Mouse (Mus musculus) frontal cortex, adult 2 months (tissue): ENCODE measurements around the gene Yrdc. TPM values are rescaled to one million over a fixed set of nuclear protein-coding genes. Genes with fewer than 3 reads are reported as not detected.

Experiments used
- polyA plus RNA-seq: library from polyadenylated mRNA; depleted of rRNA; stranded (reverse); fragments of >200 nt; gene quantifications from 2 replicates; pipeline ENCODE4 v1.2.3, GENCODE M21; 2012; rRNA removed

Yrdc gene
- polyA plus RNA-seq, 1 experiment = 36.8 TPM

Other genes with a start within 250 kb of the Yrdc start
- 0.14 and 0.21 TPM in 2 replicates for gene 3100002H09Rik, start 239.9 kb upstream of the Yrdc start, polyA plus RNA-seq
- gene Pou3f1, start 193.9 kb upstream of the Yrdc start, polyA plus RNA-seq = 6.9 and 11.6 TPM in 2 replicates
- 19.0 and 20.7 TPM in 2 replicates for gene Utp11, start 157.1 kb upstream of the Yrdc start, polyA plus RNA-seq
- gene Fhl3, start 150.0 kb upstream of the Yrdc start, polyA plus RNA-seq = 2.0 and 2.2 TPM in 2 replicates
- 35.5 and 40.4 TPM in 2 replicates for gene Sf3a3, start 135.9 kb upstream of the Yrdc start, polyA plus RNA-seq
- 58.0 and 71.4 TPM in 2 replicates for gene Inpp5b, start 108.8 kb upstream of the Yrdc start, polyA plus RNA-seq
- 12.9 and 13.2 TPM in 2 replicates for gene Mtf1, start 48.6 kb upstream of the Yrdc start, polyA plus RNA-seq
- 91.4 and 98.1 TPM in 2 replicates for gene 1110065P20Rik, start 517 bp downstream of the Yrdc start, polyA plus RNA-seq
- gene Maneal, start 11.5 kb downstream of the Yrdc start, polyA plus RNA-seq = 48.7 and 52.5 TPM in 2 replicates
- 49.8 and 50.9 TPM in 2 replicates for gene Epha10, start 30.2 kb downstream of the Yrdc start, polyA plus RNA-seq
- 20.9 and 21.3 TPM in 2 replicates for gene 9930104L06Rik, start 86.4 kb downstream of the Yrdc start, polyA plus RNA-seq
- 2.0 and 2.6 TPM in 2 replicates for gene Cdca8, start 88.6 kb downstream of the Yrdc start, polyA plus RNA-seq
- gene Rspo1, start 135.8 kb downstream of the Yrdc start, polyA plus RNA-seq = 3.6 and 8.3 TPM in 2 replicates
- 115 and 127 TPM in 2 replicates for gene Gnl2, start 165.9 kb downstream of the Yrdc start, polyA plus RNA-seq
- 0.42 and 0.44 TPM in 2 replicates for gene Dnali1, start 215.0 kb downstream of the Yrdc start, polyA plus RNA-seq
- gene Snip1, start 216.0 kb downstream of the Yrdc start, polyA plus RNA-seq = 11.6 and 12.0 TPM in 2 replicates
- 105 and 111 TPM in 2 replicates for gene Meaf6, start 234.5 kb downstream of the Yrdc start, polyA plus RNA-seq